Mouse (Mus musculus) heart, adult 2 months (tissue): ENCODE results near the gene Sall1. TPM values are rescaled to one million over a fixed set of nuclear protein-coding genes. Genes with fewer than 3 reads are reported as not detected.

Source experiments
- DNase-seq, 2 experiments: peaks; one replicate each; pipeline ENCODE4 v3.0.0; 2021
- H3K27ac ChIP-seq: fragments of 200-600 bp; 2 replicates; pipeline ENCODE4 v1.8.1; 2022
- H3K27me3 ChIP-seq: fragments of 200-500 bp; 2 replicates; pipeline ENCODE4 v1.6.1; 2012; ENCODE audit warnings: mild to moderate bottlenecking, low read length, inconsistent platforms, mixed read lengths; ENCODE audit not compliant: control insufficient read depth, insufficient read depth
- H3K36me3 ChIP-seq: fragments of 200-500 bp; 2 replicates; pipeline ENCODE4 v1.6.1; 2012; ENCODE audit warnings: low read length, inconsistent platforms; ENCODE audit not compliant: control insufficient read depth, insufficient read depth
- H3K4me1 ChIP-seq: fragments of 200-500 bp; 2 replicates; pipeline ENCODE4 v1.6.1; 2011; ENCODE audit warnings: low read length; ENCODE audit not compliant: control insufficient read depth, insufficient read depth
- H3K4me3 ChIP-seq: fragments of 200-600 bp; 2 replicates; pipeline ENCODE4 v1.8.1; 2022
- H3K79me2 ChIP-seq: fragments of 200-500 bp; replicated peaks from 2 replicates; pipeline ENCODE4 v1.6.1; 2012; ENCODE audit warnings: mild to moderate bottlenecking, inconsistent platforms, low read length, moderate library complexity, mixed read lengths; ENCODE audit not compliant: control insufficient read depth, insufficient read depth
- H3K9ac ChIP-seq: fragments of 200-500 bp; 2 replicates; pipeline ENCODE4 v1.6.1; 2012; ENCODE audit warnings: low read depth, mild to moderate bottlenecking, control low read depth, inconsistent platforms, low read length, mixed read lengths
- CTCF ChIP-seq: fragments of 200-600 bp; IDR thresholded peaks from 2 replicates; pipeline ENCODE4 v1.8.1; 2022; ENCODE audit warnings: antibody characterized with exemption, mild to moderate bottlenecking, moderate library complexity
- EP300 ChIP-seq: fragments of 200-500 bp; IDR thresholded peaks from 2 replicates; pipeline ENCODE4 v1.6.1; 2011; ENCODE audit warnings: low read depth, low read length, control low read depth; ENCODE audit not compliant: insufficient read depth
- POLR2A ChIP-seq: fragments of 200-500 bp; IDR thresholded peaks from 2 replicates; pipeline ENCODE4 v1.6.1; 2011; ENCODE audit warnings: mild to moderate bottlenecking, low read depth, low read length, control low read depth; ENCODE audit not compliant: insufficient read depth
- WGBS: fragments of 180-500 bp; shearing (Covaris S2); methylation state at CpG from one replicate; pipeline ENCODE4 v1.1.7; 2018; 5-methylcytosine and 5-hydroxymethylcytosine counted together
- intact Hi-C: fragments of 180-260 bp; cut with DNase I; formaldehyde crosslinking; loops from one replicate; pipeline ENCODE4 v1.15.1; 2025
- polyA plus RNA-seq: library from polyadenylated mRNA; depleted of rRNA; stranded (reverse); fragments of >200 nt; gene quantifications from 2 replicates; pipeline ENCODE4 v1.2.3, GENCODE M21; 2012
- total RNA-seq, 2 experiments: library from RNA; stranded (reverse); gene quantifications; 2 replicates each; pipeline ENCODE4 v1.2.3; 2021

The Sall1 gene
- total and polyA plus RNA-seq, 3 experiments: 0.80 to 1.2 (median 0.91) TPM

DNA sequence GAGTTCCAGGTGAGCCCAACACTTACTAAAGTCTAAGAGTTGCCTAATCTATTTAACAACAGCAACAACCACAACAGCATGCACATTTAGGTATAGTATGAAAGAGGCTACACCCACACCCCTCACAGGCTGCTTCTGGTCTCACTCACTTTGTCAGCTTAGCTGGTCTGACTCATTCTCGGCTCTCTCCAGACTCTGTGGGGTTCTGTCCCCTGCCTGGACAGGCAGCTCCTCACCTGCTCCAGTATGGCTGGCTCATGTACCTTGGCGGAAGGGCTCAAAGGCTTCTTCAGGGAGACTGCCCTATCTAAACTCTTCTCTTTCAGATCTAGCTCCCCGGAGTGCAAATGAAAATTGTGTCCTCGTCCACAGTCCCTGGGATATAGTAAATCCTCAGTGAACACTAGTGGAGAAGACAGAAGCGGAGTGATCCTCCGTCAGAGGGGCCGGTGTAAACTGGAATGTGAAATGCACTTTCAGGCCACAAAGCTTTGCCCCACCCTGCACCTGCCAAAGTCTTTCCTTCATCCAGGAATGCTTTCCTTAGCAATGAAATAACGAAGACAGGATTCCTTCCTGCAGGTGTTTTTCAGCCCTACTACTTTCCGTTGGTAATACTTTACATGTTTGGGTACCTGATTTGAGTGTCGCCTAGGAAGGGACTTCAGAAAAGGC is 19.5 kb upstream of the Sall1 start:
- Histone ChIP-seq H3K4me3 (no peak overlapping the region), H3K4me1 (no peaks in the 10 kb centered on the region), H3K9ac (no peak overlapping the region), H3K27me3 (no peaks in the 10 kb centered on the region), H3K36me3 (no peaks in the 10 kb centered on the region), H3K79me2 (no peaks in the 10 kb centered on the region), H3K27ac (no peak overlapping the region)
- WGBS: 82% methylated on average over 10 of the region's 10 CpGs
- intact Hi-C loops: no loop called here
- TF ChIP-seq EP300 (no peak), CTCF (no peak), POLR2A (no peak)
- no peak for DNase-seq

DNA sequence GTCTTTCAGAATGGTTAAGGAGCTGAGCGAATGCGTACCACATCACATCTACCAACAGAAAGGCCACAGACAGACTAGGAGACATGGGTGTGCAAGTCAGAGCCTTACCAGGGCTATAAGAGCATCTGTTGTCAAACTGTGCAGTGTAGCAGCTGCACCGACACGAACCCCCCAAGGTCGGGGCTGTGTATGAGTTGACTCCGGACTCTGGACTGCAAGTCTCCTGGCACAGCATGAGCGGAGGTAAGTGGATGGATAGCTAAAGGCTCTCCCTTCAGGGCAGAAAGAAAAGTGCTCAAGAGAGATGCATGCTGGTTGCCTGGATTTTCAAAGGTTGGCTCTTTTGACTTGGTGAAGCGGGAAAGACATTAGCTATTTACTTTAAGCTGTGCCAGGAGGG is 16.8 kb upstream of the Sall1 start:
- Histone ChIP-seq H3K4me3 (no peak overlapping the region), H3K9ac (no peak overlapping the region), H3K36me3 (no peaks in the 10 kb centered on the region), H3K27ac (no peak overlapping the region), H3K27me3 (no peaks in the 10 kb centered on the region), H3K79me2 (no peaks in the 10 kb centered on the region), H3K4me1 (no peaks in the 10 kb centered on the region)
- no peak for DNase-seq
- 90% methylated on average over 8 of the region's 8 CpGs for WGBS
- intact Hi-C loops: no loop called here
- TF ChIP-seq EP300: no peak
- TF ChIP-seq CTCF: no peak
- no peak for TF ChIP-seq POLR2A

DNA sequence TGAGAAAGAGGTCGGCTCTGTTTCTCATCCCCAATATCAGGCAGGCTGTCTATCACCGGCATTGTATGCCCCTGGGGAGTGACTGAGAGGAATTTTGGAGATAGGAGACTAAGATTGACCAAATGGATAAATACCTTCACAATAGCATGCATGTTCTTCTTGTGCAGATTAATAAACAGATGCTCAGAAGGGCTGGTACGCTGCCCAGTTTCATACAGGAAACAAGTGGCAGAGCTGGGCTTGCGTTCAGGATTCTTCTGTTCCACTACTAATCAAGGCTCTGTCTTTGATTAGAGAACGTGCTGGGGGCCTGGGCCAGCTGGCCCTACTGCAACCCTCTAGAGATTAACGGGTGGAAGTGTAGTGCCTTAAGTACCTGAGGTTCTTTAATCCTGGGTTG is 15.5 kb upstream of the Sall1 start:
- intact Hi-C loops: no loop called here
- no peaks in the 10 kb centered on the region for H3K36me3 ChIP-seq
- no peaks in the 10 kb centered on the region for H3K27me3 ChIP-seq
- H3K4me1 ChIP-seq: no peaks in the 10 kb centered on the region
- H3K79me2 ChIP-seq: no peaks in the 10 kb centered on the region
- no peak overlapping the region for H3K27ac ChIP-seq
- no peak overlapping the region for H3K4me3 ChIP-seq
- DNase-seq: no peak
- H3K9ac ChIP-seq: no peak overlapping the region
- no peak for TF ChIP-seq CTCF
- no peak for TF ChIP-seq EP300
- no peak for TF ChIP-seq POLR2A
- WGBS: 10% methylated on average over 6 of the region's 6 CpGs

DNA sequence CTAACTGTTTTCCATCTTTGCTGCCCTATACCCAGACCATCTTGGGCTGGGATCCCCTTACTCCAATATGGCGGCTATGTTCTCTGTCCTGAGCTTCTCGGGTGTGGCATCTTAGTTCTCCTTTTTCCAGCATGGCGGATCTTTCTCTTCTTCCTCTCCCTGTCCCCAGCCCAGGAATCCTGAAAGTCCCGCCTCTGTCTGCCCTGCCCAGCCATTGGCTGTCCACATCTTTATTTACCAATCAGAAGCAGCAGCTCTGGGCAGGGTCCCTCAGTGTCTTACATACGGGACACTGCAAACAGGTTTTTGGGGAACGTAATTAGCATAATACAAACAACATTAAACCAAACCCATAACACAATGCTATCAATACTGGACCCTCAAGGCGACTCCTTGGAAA is 8.9 kb upstream of the Sall1 start:
- intact Hi-C loops: no loop called here
- H3K27ac ChIP-seq: no peak overlapping the region
- H3K27me3 ChIP-seq: peaks cover 2% of the 10 kb centered on the region; the same call in 1 of the 2 replicates
- H3K36me3 ChIP-seq: no peaks in the 10 kb centered on the region
- TF ChIP-seq POLR2A: no peak
- TF ChIP-seq EP300: no peak
- TF ChIP-seq CTCF: no peak
- no peak overlapping the region for H3K4me3 ChIP-seq
- H3K9ac ChIP-seq: no peak overlapping the region
- WGBS: 86% methylated on average over 7 of the region's 7 CpGs
- no peak for DNase-seq
- H3K4me1 ChIP-seq: no peaks in the 10 kb centered on the region
- no peaks in the 10 kb centered on the region for H3K79me2 ChIP-seq

DNA sequence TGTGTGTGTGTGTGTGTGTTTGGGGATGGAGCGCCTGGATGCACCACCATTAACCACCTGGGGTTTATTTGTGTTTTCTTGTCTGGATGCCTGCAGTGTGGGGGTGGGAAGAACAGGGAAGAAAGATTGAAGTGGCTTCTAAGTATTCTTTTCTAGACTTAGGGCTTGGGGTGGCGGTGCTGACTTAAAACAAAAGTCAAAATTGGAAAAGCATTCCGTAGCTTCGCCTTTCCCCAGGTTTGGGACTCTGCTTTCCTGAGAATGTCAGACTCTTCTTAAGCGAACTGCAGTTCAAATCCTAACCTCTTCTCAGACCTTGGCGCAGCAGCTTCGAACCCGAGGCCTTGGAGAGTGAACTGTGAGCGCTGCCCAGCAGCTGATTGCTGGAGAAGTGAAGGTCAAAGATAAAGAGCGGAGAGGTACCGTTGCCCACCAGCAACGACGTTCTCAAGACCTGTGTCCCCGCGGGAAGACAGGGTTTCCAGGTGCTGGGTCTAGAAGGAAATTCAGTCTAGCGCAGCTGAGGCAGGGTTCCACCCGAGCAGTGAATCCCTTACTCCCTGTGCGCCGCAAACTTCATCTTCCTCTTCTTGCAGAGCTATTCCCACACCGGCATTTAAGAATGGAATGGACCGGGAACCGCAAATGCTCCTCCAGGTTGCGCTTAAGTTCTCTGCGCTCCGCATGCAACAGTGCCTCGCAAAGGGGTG is 2.8 kb upstream of the Sall1 start:
- Histone ChIP-seq H3K4me3 (no peak overlapping the region), H3K36me3 (no peaks in the 10 kb centered on the region), H3K27me3 (peaks cover 32% of the 10 kb centered on the region), H3K9ac (no peak overlapping the region), H3K27ac (no peak overlapping the region), H3K4me1 (no peaks in the 10 kb centered on the region), H3K79me2 (no peaks in the 10 kb centered on the region)
- DNase-seq: no peak
- TF ChIP-seq POLR2A: no peak
- 15% methylated on average over 26 of the region's 26 CpGs for WGBS
- intact Hi-C loops: no loop called here

DNA sequence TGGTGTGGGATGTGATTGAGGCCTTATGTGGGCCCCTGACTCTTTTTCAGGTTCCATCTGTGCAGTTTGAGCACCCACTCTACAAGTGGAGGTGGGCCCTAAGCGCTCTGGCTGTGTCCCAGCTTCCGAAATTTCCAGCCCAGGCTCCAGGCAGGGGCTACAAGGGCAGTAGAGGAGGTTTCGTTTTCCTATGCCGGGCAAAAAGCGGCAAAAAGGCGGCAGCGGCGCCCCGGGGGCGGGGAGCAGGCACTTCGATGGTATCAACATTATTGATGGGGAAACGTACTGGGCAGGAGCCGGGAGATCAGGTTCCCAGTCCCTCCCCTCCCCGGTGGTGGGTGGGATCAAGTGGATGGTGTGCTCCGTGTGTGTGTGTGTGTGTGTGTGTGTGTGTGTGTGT is 2.3 kb upstream of the Sall1 start:
- Histone ChIP-seq H3K4me1 (no peaks in the 10 kb centered on the region), H3K36me3 (no peaks in the 10 kb centered on the region), H3K79me2 (no peaks in the 10 kb centered on the region), H3K27ac (no peak overlapping the region), H3K27me3 (peaks cover 34% of the 10 kb centered on the region), H3K4me3 (no peak overlapping the region), H3K9ac (no peak overlapping the region)
- intact Hi-C loops: no loop called here
- 5% methylated on average over 15 of the region's 15 CpGs for WGBS
- peak in 1 of 2 experiments; percentile 21 for DNase-seq
- TF ChIP-seq CTCF: no peak
- TF ChIP-seq POLR2A: no peak
- no peak for TF ChIP-seq EP300
